Mouse (Mus musculus): ENCODE measurements at regions not wholly inside any gene's neighbourhood (a gene's known extent, or its start where the extent isn't known, plus 50 kb on each side); places are given as distances from the start of the nearest gene placed in this dataset.

DNA sequence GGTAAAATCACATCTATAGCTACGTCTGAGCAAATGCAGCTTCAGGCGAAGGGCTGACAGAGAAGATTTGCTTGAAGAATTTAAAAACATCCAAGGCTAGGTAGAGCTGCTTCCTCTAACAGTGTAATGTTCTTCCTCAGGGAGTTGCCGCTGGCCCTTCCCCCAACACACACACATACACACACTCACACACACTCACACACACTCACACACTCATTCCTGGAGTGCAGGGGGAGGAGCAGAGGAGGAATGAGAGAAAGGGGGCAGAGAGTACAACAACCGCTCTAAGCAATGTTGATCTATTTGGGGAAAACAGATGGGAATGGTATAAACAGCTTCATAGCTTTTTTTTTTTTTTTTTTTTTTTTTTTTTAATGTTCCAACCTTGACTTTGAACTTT, 232.6 kb downstream of the Rnf152 start:
- H3K27ac ChIP-seq (ENCODE audit: insufficient read depth, low read length), result no peak overlapping the region
- no peak for DNase-seq (ENCODE audit: low read depth in 1 of 2, low spot score in 2 of 2)
- TF ChIP-seq POLR2A (IDR thresholded peaks at IDR 0.05; ENCODE audit: low read depth, low read length) (no peak), CTCF (IDR thresholded peaks at IDR 0.05; ENCODE audit: extremely low read depth, insufficient read depth, insufficient read length, insufficient replicate concordance) (no peak)

DNA sequence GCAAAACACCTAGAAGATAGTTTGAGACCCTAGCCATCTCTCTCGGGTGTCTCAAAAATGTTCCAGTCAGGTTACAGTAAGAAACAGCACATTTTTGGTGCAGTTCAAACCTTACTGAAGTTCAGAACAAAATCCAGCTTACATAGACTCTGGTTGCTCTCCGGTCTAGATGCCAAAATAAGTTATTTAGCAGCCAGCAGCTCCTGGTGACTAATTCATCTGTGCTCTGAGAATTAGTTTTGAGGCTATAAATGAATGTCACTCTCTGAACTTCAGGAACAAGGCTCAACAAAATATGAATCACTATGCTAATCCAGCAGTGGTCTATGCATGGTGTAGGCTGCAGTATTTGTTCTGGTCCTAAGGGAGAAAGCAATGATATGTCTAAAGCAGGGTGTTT, 238.6 kb downstream of the Rnf152 start:
- H3K4me1 ChIP-seq (ENCODE audit: control insufficient read depth, insufficient read depth, insufficient read length), result no peaks in the 10 kb centered on the region
- H3K27ac ChIP-seq (ENCODE audit: insufficient read depth, low read length), result no peak overlapping the region
- no peaks in the 10 kb centered on the region for H3K27me3 ChIP-seq (ENCODE audit: control insufficient read depth, insufficient read depth, low read length)
- DNase-seq (ENCODE audit: low read depth in 1 of 2, low spot score in 2 of 2), result no peak
- no peak for TF ChIP-seq POLR2A (IDR thresholded peaks at IDR 0.05; ENCODE audit: low read depth, low read length)
- TF ChIP-seq CTCF (IDR thresholded peaks at IDR 0.05; ENCODE audit: extremely low read depth, insufficient read depth, insufficient read length, insufficient replicate concordance), result no peak
- 88% methylated on average over 2 of the region's 2 CpGs for whole genome bisulfite sequencing
- no peaks in the 10 kb centered on the region for H3K36me3 ChIP-seq (ENCODE audit: control insufficient read depth, insufficient read depth, low read length)
- no peak overlapping the region for H3K4me3 ChIP-seq (ENCODE audit: extremely low read depth, insufficient read depth, insufficient read length)

More for the DNA sequence above, 232.6 kb downstream of the Rnf152 start:
- WGBS, result 84% methylated on average over 4 of the region's 4 CpGs
- H3K36me3 ChIP-seq (ENCODE audit: control insufficient read depth, insufficient read depth, low read length), result no peaks in the 10 kb centered on the region
- no peaks in the 10 kb centered on the region for H3K4me1 ChIP-seq (ENCODE audit: control insufficient read depth, insufficient read depth, insufficient read length)
- no peak overlapping the region for H3K4me3 ChIP-seq (ENCODE audit: extremely low read depth, insufficient read depth, insufficient read length)
- no peaks in the 10 kb centered on the region for H3K27me3 ChIP-seq (ENCODE audit: control insufficient read depth, insufficient read depth, low read length)

DNA sequence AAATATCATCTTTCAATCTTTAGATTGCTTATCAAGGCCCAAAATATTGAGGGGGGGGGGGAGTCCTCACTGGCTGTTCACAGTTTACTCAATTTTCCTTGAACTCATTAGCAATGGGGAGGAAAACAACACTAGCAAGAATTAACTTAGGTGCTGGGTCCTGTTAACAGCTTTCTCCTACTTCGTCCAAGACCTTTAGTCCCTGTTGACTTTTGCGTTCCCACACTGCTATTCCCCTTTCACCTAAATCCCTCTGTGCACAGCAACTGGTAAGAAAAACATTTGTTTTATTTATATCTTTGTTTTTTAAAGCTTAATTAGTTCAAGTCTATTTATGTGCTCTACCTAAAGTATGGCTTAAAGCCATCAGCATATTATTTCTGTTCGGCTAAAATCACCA, 240.3 kb downstream of the Rnf152 start:
- WGBS, result 91% methylated on average over 3 of the region's 3 CpGs
- no peak for DNase-seq (ENCODE audit: low read depth in 1 of 2, low spot score in 2 of 2)
- no peak for TF ChIP-seq POLR2A (IDR thresholded peaks at IDR 0.05; ENCODE audit: low read depth, low read length)
- no peak for TF ChIP-seq CTCF (IDR thresholded peaks at IDR 0.05; ENCODE audit: extremely low read depth, insufficient read depth, insufficient read length, insufficient replicate concordance)
- H3K27ac ChIP-seq (ENCODE audit: insufficient read depth, low read length), result no peak overlapping the region
- no peaks in the 10 kb centered on the region for H3K27me3 ChIP-seq (ENCODE audit: control insufficient read depth, insufficient read depth, low read length)
- H3K36me3 ChIP-seq (ENCODE audit: control insufficient read depth, insufficient read depth, low read length), result no peaks in the 10 kb centered on the region
- H3K4me3 ChIP-seq (ENCODE audit: extremely low read depth, insufficient read depth, insufficient read length), result no peak overlapping the region
- H3K4me1 ChIP-seq (ENCODE audit: control insufficient read depth, insufficient read depth, insufficient read length), result no peaks in the 10 kb centered on the region

DNA sequence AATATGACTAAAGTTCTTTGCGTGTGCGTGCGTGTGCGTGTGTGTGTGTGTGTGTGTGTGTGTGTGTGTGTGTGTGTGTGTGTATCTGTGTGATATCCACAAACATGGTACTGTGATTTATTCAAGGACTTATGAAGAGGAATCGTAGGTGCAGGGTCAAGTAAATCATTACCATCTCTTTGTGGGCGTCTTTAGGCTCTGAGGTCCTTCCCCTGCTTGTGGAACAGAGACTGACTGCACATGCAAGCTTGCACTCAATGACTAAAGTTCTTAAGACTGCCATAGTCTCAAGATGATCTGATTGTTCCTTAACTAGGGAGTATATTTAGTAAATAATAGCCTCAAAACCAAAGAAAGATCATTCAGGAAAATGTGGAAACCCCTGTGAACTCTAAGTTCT, 241.1 kb downstream of the Rnf152 start:
- TF ChIP-seq CTCF (IDR thresholded peaks at IDR 0.05; ENCODE audit: extremely low read depth, insufficient read depth, insufficient read length, insufficient replicate concordance) (no peak), POLR2A (IDR thresholded peaks at IDR 0.05; ENCODE audit: low read depth, low read length) (no peak)
- H3K27ac ChIP-seq (ENCODE audit: insufficient read depth, low read length), result no peak overlapping the region

DNA sequence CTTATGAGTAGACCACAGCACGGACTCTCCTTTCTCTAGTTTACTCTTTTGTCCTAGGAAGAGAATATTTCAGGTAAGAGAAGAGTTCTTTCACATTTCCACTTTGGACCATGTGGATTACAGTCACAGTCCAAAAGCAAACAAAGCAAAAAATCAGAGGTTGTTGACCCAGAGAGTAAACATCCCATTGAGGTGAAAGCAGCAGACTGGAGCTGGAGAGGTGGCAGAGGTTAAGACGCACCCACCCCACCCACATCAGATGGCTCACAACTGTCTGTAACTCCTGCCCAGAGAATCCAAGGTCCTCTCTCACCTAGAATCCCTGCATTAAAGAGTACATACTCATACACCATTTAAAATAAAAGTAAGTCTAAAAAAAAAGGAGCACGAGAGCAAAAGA, 241.7 kb downstream of the Rnf152 start:
- no peak for DNase-seq (ENCODE audit: low read depth in 1 of 2, low spot score in 2 of 2)
- H3K27ac ChIP-seq (ENCODE audit: insufficient read depth, low read length), result no peak overlapping the region
- TF ChIP-seq CTCF (IDR thresholded peaks at IDR 0.05; ENCODE audit: extremely low read depth, insufficient read depth, insufficient read length, insufficient replicate concordance) (no peak), POLR2A (IDR thresholded peaks at IDR 0.05; ENCODE audit: low read depth, low read length) (no peak)

More for the DNA sequence above, 241.1 kb downstream of the Rnf152 start:
- no peak for DNase-seq (ENCODE audit: low read depth in 1 of 2, low spot score in 2 of 2)
- Histone ChIP-seq H3K4me3 (ENCODE audit: extremely low read depth, insufficient read depth, insufficient read length) (no peak overlapping the region), H3K36me3 (ENCODE audit: control insufficient read depth, insufficient read depth, low read length) (no peaks in the 10 kb centered on the region), H3K4me1 (ENCODE audit: control insufficient read depth, insufficient read depth, insufficient read length) (no peaks in the 10 kb centered on the region), H3K27me3 (ENCODE audit: control insufficient read depth, insufficient read depth, low read length) (no peaks in the 10 kb centered on the region)
- 94% methylated on average over 6 of the region's 6 CpGs for WGBS

DNA sequence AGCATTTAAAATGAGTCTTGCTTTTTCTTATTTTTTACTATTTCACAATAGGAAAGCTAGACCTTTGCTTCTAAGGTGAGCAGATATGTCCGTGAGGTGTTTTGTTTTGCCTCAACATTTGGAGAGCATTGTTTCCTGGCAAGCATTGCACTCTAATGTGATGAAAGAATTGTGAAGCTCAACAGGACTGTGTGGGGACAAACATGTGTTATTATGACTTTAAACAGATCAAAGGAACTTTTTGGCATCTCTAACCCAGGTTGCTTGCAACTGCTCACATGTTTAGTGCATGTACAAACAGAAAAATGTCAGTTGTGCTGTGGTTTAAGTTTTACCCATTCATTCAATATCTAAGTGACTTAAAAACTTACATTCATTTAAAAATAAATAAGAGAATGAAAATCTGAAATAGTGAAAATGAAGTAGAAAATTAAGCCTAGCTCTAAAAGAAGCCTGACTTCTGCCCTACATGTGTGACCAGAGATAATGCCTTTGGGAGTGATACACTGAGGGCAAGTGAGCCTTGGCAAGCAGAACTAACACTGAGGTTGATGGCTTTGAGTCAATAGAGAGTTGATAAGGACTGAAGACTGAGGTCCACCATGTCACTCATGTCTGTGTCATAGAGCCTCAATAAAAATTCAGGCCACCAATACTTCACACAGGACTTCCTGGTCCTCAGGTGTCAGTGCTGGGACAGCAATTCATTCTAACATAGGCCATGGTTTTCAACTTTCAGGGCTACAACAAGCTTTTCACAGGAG, 243.6 kb downstream of the Rnf152 start:
- Histone ChIP-seq H3K27ac (ENCODE audit: insufficient read depth, low read length) (no peak overlapping the region), H3K4me3 (ENCODE audit: extremely low read depth, insufficient read depth, insufficient read length) (no peak overlapping the region), H3K27me3 (ENCODE audit: control insufficient read depth, insufficient read depth, low read length) (no peaks in the 10 kb centered on the region), H3K36me3 (ENCODE audit: control insufficient read depth, insufficient read depth, low read length) (no peaks in the 10 kb centered on the region), H3K4me1 (ENCODE audit: control insufficient read depth, insufficient read depth, insufficient read length) (no peaks in the 10 kb centered on the region)
- 95% methylated on average over 1 of the region's 1 CpGs for WGBS
- TF ChIP-seq POLR2A (IDR thresholded peaks at IDR 0.05; ENCODE audit: low read depth, low read length), result no peak
- no peak for DNase-seq (ENCODE audit: low read depth in 1 of 2, low spot score in 2 of 2)

More for the DNA sequence above, 241.7 kb downstream of the Rnf152 start:
- no peak overlapping the region for H3K4me3 ChIP-seq (ENCODE audit: extremely low read depth, insufficient read depth, insufficient read length)
- no peaks in the 10 kb centered on the region for H3K27me3 ChIP-seq (ENCODE audit: control insufficient read depth, insufficient read depth, low read length)
- H3K4me1 ChIP-seq (ENCODE audit: control insufficient read depth, insufficient read depth, insufficient read length), result no peaks in the 10 kb centered on the region
- no peaks in the 10 kb centered on the region for H3K36me3 ChIP-seq (ENCODE audit: control insufficient read depth, insufficient read depth, low read length)
- 89% methylated on average over 3 of the region's 3 CpGs for WGBS

DNA sequence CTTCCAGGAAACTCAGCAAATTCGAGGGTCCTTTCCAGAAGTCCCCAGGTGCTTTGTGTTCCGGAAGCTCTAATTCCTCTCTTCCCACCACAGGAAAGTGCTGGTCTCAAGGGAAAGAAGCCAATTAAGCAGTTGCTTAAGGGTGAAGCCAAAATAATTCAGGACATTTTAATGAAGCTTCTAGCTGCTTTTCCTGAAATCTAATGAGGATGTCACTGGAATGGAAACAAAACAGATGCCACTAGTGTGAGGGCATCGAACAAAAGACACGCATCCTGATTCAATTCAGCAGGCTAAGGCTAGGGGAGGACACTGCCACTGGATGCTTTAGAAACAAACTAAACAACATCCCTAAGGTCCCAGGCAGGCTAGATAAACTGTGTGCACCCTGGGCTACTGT, 245.3 kb downstream of the Rnf152 start:
- no peak for DNase-seq (ENCODE audit: low read depth in 1 of 2, low spot score in 2 of 2)
- TF ChIP-seq CTCF (IDR thresholded peaks at IDR 0.05; ENCODE audit: extremely low read depth, insufficient read depth, insufficient read length, insufficient replicate concordance), result no peak
- no peak for TF ChIP-seq POLR2A (IDR thresholded peaks at IDR 0.05; ENCODE audit: low read depth, low read length)
- H3K4me3 ChIP-seq (ENCODE audit: extremely low read depth, insufficient read depth, insufficient read length), result no peak overlapping the region
- no peaks in the 10 kb centered on the region for H3K4me1 ChIP-seq (ENCODE audit: control insufficient read depth, insufficient read depth, insufficient read length)
- WGBS, result 77% methylated on average over 4 of the region's 4 CpGs
- H3K27ac ChIP-seq (ENCODE audit: insufficient read depth, low read length), result no peak overlapping the region
- H3K36me3 ChIP-seq (ENCODE audit: control insufficient read depth, insufficient read depth, low read length), result no peaks in the 10 kb centered on the region
- no peaks in the 10 kb centered on the region for H3K27me3 ChIP-seq (ENCODE audit: control insufficient read depth, insufficient read depth, low read length)

Measured in spleen, adult 2 months (tissue).